Mouse (Mus musculus): ENCODE results near the gene Tmem88b.

Tmem88b gene

DNA sequence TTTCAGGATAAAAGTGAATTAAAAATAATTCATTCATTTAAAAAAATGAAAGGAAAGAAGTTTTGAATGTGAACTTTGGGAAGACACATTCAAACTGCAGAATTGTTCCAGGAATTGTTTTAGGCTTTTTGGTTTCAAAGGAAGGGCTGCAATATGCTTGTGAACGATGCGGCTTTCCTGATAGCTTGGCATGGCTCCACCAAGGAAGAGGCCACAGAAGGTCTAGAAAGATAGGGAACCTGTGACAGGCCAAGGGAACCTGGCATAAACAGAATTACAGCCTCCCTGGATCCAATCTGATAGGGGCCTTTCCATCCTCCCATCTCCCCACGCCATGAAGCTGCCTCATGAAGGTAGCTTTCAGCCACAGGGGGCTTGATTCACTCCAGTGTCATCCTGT, 2.6 kb upstream of the Tmem88b start:
- no peak for DNase-seq

DNA sequence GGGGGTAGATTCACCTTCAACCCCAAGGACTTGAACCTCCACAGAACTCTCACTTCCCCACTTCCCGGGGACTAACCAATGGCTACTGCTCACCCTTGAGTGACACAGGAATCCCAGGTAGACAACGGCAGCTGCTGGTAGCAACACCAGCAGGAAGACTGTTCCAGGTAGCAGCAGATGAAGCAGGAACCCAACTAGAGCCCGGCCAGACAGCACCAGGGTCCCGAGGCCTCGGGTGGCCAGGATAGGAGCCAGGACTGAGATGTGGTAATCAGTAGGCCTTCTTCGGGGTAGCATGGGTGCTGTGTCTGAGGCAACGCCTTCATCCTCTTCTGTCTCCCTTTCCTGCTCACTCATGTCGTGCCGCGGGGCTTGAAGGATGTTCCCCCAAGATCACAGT, 428 bp downstream of the Tmem88b start:
- DNase-seq = no peak

DNA sequence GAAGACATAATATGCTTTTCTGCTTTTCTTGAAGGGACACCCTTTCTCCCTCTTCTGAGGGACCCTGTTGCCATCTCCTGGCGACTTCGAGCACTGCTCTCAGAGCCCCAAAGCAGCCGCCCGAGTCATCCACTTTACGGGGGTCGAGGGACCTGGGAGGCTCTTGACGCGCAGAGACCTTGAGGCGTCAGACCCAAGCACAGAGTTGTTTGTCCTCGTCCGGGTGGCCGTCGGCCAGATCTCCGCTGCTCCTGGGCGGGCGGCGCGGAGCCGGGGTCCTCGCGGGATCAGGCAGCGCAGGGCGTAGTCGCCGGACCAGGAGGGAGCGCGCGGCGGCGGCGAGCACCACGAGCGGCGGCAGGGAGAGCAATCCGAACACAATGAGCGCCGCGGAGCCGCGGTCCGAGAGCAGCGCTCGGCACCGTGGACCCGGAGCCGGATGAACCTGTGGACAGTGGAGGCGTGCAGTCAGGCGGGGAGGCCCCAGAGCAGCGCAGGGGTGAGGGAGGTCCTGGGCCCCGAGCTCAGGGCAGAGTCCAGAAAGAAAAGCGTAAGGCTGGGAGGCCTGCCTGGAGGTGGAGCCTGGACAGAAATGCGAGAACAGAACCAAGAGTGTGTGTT, 1.5 kb downstream of the Tmem88b start:
- DNase-seq = peak; percentile 86 to 89

DNA sequence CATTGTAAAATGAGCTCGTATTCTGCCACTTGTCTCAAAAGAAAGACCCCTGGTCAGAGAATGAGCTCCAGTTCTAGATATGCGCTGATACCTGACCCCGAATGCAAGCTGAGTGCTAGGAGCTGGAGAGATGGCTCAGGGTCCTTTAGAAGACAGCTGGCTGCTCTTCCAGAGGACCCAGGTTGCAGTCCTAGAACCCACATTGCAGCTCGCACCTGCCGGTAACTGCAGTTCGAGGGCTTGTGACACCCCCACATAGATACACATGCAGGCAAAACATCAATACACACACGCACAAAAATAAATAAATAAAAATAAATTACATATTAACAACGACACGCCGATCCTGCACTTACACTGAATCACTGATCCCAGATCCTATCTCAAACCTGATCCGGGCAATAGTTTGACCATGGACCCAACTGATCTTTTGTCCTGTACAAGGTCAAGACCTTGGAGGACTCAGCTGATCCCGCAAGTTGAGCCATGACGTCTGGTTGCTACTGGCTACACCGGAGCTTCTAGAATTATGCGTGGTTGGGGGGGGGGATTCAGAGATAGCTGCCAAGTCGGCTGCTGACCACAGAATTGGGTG, 2.1 kb downstream of the Tmem88b start:
- peak in 1 of 2 experiments; percentile 47 for DNase-seq

DNA sequence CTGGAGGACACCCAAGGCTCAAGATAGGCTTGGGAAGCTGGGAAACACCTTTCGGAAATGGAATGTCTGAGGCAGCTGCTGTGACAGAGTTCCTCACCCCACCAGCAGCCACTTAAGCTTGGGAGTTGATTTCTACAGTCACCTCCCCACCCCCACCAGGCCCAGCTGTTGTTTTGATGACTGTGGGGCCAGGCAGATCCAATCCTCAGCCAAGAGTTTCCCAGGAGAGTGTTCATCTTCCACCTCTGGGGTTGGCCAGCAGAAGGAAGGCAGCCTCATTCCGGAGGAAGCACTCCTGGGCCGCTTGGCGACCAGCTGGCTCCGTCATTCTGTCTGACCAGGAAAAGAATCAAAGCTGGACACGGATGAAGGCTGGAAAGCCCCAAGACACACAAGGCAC, 4.8 kb downstream of the Tmem88b start:
- DNase-seq = no peak

DNA sequence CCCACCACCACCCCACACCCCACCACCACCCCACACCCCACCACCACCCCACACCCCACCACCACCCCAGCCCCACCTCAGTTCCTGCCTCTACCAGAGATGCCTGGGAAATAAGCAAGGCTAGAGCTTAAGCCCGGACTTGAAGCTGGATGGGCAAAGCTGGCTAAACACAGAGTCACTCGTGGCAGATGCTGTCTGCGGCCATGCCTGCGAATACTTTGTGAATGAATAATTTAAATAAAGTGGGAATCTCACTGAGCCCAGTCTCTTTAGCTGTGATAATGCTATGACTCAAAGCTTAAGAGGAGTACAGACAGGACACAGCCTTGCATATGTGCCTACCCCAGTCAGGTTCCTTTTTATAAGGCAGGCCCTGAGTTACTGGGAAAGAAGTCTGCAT, 6.2 kb downstream of the Tmem88b start:
- DNase-seq = no peak

DNA sequence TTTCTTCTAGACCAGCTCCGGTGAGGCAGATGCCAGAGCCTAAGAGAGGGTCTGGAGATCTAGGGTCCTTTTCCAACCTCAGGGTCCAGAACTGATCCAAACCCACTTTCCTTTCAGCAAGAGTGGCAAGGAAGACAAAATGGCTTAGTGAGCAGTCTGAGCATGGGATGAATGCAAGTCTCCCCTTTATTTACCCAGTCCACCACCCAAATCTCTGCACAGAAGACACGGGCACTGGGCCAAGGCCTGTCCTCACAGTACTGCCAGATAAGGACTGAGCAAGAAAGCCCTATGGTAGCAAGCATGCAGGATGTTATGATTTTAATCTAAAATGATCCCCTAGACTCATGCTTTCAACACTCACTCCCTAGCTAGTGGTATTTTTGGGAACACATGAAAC, 7.9 kb downstream of the Tmem88b start:
- DNase-seq = peak in 1 of 2 experiments; percentile 26

DNA sequence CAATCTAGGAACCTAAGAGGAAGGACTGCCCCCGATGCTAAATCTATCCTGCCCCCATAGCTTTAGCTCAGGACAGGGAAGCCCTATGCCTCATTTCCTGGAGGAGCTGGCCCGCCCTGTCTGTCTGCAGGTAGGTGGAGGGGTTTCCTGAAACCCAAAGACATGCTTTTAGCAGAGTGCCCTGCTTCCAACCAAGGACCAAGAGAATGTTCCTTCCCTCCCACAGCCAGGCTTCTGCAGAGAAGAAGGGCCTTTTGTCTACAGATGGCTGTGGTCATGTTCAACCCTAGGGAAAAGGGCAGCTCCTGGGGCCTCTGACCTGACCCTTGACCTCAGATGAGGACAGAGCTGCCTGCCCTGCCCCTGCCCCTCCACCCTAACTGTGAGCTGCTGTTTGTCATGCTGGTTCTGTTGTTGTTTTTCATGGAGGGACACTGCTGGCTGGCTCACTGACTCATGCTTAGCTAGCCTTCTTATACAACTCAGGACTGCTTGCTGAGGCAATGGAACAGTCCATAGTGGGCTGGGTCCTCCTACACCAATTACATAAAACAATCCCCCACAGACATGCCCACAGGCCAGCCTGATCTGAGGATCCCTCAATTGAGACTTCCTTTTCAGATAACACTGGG, 8.9 kb downstream of the Tmem88b start:
- DNase-seq = no peak

DNA sequence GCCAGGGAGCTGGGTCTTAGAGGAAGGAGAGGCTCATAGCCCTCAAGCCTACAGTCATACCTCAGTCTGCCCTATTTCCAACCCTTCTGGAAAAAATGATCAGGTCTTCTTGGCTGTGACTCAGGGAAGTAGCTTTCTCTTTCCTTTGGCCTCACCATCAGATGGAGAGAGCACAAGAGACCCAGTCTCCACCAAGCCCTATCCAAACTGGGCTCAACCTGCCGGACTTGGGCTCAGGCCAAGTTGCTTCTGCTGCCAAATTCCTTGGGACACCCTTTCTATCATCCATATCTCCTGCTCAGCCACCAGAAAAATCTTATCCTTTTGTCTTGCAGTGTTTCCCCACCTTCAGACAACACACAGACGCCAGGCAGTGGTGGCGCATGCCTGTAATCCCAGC, 9.8 kb downstream of the Tmem88b start:
- DNase-seq = peak; percentile 75 to 76

DNA sequence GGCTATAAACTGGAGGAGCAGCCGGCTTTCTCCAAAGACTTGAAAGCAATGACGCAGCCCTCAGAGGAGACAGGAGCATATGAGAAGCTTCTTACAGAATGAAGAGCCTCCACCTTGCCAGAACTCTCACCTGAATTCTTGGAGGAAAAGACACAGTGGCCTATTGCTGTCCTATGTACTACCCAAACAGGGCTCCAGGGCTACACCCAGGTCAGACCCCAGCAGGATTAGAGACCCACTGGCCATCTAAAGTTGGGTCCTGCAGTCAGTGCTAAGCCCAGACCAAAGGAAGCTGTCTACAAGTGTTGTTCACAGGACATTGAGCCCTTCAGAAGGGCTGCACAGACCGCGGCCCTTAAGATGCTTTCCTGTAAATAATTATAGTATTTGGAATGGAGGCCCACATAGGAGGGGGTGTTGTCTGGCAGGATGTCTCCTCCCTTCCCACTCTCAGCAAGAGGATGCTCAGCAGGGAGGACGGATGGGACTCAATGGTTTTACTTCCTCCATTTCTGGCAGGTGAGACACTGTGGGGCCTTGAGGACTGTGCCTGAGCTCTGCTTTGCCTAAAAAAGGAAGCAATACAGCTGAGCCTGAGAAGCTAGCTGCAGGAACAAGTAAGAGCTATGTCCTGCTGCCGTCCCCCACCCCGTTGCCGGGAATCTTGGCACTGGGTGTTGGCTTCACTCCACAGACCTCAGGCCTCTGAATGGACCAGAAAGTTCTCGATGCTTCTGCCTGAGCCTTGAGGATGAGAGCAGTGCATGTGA, 10.5 kb downstream of the Tmem88b start:
- DNase-seq = peak; percentile 54 to 62

DNA sequence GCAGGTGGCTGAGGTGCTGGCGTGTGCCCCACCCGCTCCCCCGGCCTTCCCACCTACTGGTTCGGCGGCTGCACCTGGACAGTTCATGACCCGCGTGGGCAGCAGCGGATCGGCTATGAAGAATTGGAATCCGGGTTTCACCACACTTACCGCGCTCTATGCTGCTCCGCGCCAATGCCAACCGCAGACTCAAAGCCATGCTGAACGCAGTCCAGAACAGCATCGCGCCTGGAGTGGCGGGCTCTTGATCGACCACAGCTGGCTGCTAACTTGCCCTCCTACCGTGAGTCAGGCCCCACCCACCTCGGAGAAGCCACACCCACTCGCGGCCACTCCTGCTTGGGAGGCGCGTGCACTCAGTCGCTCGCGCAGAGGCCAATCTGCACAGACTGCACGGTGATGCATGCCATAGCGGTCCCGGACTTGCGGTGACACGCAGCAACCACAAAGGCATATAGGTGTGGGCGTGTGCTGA, 11.4 kb downstream of the Tmem88b start, which contains the start of gene Vwa1:
TSS of gene Vwa1 (minus strand) at position 419 of the 475 bp plus-strand sequence.
- peak; percentile 89 to 90 for DNase-seq

DNA sequence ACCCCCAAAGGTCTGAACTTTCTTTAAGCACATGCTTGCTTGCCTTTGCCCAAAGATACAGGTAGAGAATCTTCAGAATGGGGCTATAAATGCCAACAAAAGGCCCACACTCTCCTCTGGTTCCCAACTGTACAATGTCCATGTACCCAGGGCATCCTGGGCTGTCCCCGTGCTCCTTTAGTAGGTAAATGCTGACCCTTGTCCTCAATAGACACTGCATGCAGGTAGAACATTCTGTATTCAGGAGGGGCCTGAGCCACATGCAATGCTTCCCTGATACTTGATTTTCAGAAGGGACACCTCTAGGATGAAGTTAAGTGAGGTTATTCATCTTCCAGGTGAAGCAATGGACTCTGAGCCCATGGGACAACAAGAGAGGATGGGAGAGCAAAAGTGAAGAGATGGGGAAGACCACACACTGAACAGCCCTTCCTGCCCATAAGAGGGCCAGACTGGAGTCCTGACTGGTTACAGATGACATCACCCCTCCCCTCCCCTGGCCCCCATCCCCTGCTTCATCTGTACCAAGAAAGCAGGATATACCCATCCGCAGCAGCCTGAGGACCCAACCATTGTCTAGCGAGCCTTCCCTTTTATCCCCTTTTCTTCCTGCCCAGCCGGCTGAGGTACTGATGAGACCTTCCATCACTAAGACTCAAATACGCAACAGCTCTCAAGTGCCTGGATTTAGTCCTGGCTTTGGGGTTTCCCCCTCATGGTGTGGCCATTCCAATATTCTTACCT, 12.2 kb downstream of the Tmem88b start:
- DNase-seq = peak in 1 of 2 experiments; percentile 23

DNA sequence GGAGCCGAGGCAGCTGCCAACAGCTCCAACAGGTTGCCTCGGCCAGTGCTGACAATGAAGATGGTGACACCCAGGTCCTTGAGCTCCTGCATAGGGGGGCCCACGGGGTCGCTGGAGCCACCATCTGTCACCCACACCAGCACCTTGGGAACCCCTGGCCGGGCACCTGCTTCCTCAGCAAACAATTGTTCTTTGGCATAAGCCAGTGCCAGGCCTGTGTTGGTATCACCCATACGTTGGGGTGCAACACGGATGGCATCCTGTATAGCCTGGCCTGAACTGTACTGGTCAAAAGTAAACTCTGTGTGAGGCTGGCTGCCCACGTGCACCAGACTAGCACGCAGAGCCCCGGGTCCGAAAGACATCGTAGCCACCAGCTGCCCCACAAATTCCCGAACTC, 12.9 kb downstream of the Tmem88b start:
- peak in 1 of 2 experiments; percentile 25 for DNase-seq

DNA sequence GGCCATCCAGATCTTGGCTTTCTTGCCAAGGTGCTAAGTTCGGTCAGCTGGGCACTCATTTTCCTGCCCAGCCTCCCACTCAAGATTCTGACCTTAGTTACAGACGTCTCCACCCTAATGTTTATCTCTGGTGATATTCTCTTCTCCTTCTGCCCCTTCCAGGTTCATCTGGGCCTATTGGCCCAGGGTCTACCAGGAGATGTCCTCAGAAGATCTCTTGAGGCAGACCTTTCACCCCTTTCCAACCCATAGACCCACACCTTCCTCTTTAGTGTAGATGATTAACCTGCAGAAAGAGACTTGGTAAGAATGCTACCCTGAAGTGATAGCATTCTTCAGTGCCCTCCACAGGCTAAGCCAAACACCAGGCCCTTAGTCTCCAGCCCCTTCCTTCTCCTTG, 14.0 kb downstream of the Tmem88b start:
- no peak for DNase-seq

DNA sequence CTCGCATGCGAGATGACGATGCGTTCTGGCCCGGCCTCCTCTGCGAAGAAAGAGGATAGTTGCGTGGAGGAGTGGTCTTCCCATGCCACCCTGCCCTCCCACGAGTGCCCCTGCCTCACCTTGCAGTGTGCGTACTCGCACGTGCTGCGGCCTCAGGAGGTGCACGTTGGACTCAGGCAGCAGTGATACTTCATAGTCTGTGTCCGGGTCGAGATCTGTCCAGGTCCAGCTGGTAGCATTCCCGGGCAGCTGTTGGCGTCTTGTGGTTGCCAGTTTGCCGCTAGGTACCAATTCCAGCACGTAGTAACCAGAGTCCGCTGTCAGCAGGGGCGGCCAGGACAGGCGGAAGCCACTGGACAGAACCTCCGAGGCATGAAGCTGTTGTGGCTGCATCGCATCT, 15.0 kb downstream of the Tmem88b start:
- no peak for DNase-seq

DNA sequence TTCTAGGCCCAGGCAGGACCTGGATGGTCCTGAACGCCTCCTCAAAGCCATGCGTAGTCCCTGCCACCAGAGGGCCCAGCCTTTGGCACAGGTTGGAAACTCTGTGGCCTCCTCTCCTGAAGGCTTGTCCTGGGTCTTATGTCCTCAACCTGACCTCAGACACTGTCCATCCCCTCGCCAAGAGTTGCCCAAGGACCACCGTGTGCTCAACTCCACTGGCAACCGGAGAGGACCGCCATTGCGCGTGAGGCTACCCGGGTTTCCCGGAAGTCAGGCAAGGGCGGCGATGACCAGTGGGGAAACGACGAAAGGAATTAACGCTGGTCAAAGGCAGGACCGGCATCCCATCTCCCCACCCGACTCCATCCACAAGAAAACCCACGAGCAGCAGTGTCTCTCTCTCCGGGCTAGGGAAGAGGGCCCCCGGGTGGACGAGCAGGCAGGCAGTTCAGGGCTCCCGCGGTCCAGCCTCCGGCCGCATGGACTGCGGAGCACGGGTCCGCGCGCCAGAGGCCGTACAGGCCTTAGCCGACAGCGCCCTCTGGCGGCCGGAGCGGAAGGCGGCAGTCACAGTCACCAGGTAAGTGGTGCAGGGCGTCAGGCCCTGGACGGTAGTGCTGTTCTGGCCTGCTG, 15.7 kb downstream of the Tmem88b start:
- DNase-seq = peak; percentile 93 to 98

DNA sequence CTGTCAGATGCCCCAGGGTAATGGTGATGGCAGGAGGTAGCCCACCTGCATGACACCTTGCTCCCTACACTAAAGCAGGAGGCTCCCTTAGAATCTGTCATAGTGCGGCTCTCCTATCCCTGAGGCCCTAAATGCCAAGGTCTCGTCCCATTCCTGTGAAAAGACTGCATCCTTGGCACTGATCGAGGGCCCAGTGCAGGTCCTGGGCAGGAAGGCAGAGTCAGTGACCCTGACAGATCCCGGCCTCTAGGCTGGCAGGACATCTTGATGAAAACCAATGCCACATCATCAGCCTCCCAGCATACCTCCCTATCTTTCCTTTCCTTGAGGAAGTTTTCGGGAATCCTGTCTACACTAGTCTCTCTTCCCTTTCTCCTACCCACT, 16.2 kb downstream of the Tmem88b start:
- DNase-seq = no peak

DNA sequence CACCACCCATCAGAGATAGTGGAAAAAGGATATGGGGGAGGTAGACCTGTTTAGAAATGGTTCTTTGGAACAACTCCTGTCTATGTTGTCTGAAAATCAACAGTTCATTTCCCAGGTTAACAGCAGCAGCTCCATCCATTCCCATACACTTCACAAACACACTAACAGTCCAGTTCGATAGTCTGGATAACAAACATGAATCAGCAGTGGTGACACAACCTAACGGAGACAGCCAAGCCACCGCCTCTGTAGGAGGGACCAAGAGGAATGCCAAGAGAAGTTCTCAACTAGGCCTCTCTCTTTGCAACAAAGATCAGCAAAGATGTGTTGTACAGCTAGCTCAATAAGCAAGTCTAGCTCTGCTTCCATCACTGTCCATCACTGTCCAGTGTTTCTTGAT, 23.3 kb downstream of the Tmem88b start:
- DNase-seq = no peak

DNA sequence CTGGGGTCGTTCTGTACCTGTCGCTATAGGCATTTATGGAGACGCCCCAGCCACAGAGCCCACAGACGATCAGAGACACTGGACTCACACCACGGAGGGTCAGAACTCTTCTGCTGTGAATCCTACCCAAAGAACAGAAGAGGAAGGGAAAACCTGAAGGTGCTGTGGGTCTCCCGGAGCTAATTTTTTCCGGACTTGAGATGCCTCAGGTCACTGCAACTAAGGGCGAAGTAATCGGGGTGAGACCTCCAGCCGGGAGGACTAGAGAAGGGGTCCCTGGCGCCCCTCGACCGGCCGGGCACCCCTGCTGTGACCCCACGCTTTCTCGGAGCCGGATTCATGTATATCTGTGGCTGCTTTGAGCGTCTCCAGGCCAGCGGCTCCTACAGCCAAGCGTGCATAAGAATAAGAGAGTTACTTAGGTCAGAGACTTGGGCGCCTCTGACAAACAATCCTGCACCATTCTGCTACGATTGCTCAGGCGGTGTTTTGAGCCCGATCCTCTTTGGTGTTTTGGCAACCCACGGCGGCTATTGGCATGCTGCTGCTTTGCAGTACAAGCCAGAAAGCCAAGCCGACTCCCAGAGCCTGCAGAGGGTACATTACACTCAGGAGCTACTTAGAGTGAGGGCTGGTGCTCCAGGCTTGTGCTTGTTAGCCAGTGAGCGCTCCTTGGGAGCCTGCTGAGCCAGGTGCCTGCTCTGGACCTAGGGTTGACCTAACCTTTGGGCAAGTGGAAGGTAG, 24.1 kb downstream of the Tmem88b start:
- no peak for DNase-seq

DNA sequence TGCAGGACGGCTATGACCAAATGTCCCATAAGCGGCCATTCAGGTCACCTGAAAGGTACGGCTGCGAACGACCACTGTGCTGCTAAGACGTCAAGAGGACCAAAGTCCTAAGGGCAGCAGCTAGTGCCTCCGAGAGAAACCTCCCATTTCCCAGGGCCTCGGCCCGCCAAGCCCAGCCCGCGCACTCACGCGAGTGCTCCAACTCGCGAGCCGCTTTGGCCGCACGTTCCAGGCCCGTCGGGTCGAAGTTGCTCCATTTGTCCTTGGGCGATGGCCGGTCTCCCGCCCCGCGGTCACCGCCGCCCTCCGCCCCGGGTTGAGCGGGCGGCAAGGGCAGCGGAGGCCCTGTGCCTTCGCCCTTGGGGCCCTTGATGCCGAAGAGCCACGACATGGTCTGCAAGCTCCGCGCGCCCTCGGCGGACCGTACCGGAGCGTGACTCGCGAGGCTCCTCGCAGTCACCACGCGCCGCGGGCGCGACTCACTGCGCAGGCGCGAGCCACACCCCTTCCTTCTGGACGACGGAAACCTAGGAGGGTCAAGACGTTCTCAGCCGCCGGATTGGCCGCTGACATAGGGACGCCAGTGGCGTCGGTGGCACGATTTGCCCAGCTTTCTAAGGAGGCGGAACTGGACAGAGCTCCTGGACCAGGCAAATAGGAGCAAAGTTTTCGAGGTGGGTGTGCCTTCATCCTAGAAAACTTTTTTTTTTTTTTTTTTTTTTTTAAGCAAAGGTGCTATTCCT, 24.9 kb downstream of the Tmem88b start, which contains the start of gene Atad3a:
TSS of gene Atad3a (minus strand) at position 481 of the 743 bp plus-strand sequence.
- peak; percentile 94 to 99 for DNase-seq

All from cerebellum, adult 18-20 months (tissue).